Mouse (Mus musculus) lung, postnatal 4 days (tissue): ENCODE results near the gene Gm21411.
"Not testable (repeated sequence)": the region's sequence is repeated elsewhere in the genome, so short reads cannot be mapped to it uniquely, and the experiment has no call there.

Experiments
- DNase-seq, 2 experiments: peaks; one replicate each; pipeline ENCODE4 v3.0.0; 2021

Gene Gm21411

GRCm38 (mm10) chr4:146909386-146910137 is at the start of gene Gm21411:
Gene Gm21411, minus strand, starts transcription at chr4:146909590.
- not testable (repeated sequence) for DNase-seq

GRCm38 (mm10) chr4:146941691-146942090 is 32.3 kb upstream of the Gm21411 start:
- DNase-seq = not testable (repeated sequence)

- no peak for DNase-seq
Measured at GRCm38 (mm10) chr4:146932311-146933082, 23.1 kb upstream of the Gm21411 start.

- DNase-seq = no peak
Measured at GRCm38 (mm10) chr4:146915196-146915595, 5.8 kb upstream of the Gm21411 start.

- not testable (repeated sequence) for DNase-seq
Measured at GRCm38 (mm10) chr4:146908131-146908530, 1.3 kb downstream of the Gm21411 start.

GRCm38 (mm10) chr4:146904782-146905181 is 4.6 kb downstream of the Gm21411 start:
- not testable (repeated sequence) for DNase-seq

GRCm38 (mm10) chr4:146903126-146903525 is 6.3 kb downstream of the Gm21411 start:
- DNase-seq = not testable (repeated sequence)
